In genomic region chr2:26632541-26633395, GRCm38 (mm10) we compare ENCODE assay signal across 20 mouse cellular contexts. TPM values are rescaled to one million over a fixed set of nuclear protein-coding genes. Genes with fewer than 3 reads are reported as not detected.
DNase-seq lines count a peak whose midpoint lies in the region; ATAC-seq and TF ChIP-seq lines count a peak whose summit lies in the region.
"Had no signal": no experiment of that assay in that cellular context is flagged by ENCODE, and none has a peak within 500 bp of the region (broad histone marks: within the 10 kb centered on the region; RNA-seq: fewer than 3 reads in every experiment).

No protein-coding gene starts in this region.

- H3K27me3 ChIP-seq in forebrain, embryonic 15.5 days, result no peaks in the 10 kb centered on the region
- H3K27me3 ChIP-seq in forebrain, embryonic 10.5 days (ENCODE audit: poor library complexity, severe bottlenecking), result 0 out of 2 replicates have a peak, but pooled peaks cover under 1% of the 10 kb centered on the region
- H3K27me3 ChIP-seq in hindbrain, embryonic 13.5 days, result no peaks in the 10 kb centered on the region
- H3K27me3 ChIP-seq in midbrain, postnatal 0 days (ENCODE audit: insufficient read depth, low read length), result no peaks in the 10 kb centered on the region
- H3K27me3 ChIP-seq: embryonic facial prominence, embryonic 15.5 days had no signal

- no peak overlapping the region for H3K4me3 ChIP-seq in forebrain, embryonic 15.5 days
- H3K4me3 ChIP-seq in forebrain, embryonic 10.5 days, result no peak overlapping the region
- no peak overlapping the region for H3K4me3 ChIP-seq in hindbrain, embryonic 13.5 days
- H3K4me3 ChIP-seq in midbrain, postnatal 0 days (ENCODE audit: low read depth, low read length), result no peak overlapping the region
- H3K4me3 ChIP-seq: embryonic facial prominence, embryonic 15.5 days had no signal

- peaks cover 58% of the 10 kb centered on the region for H3K4me1 ChIP-seq in forebrain, embryonic 15.5 days
- peaks cover 77% of the 10 kb centered on the region for H3K4me1 ChIP-seq in forebrain, embryonic 10.5 days
- H3K4me1 ChIP-seq in hindbrain, embryonic 13.5 days (replicated peaks), result peaks cover 86% of the 10 kb centered on the region
- H3K4me1 ChIP-seq in midbrain, postnatal 0 days (ENCODE audit: insufficient read depth, low read length), result peaks cover 18% of the 10 kb centered on the region

- WGBS in forebrain, embryonic 15.5 days, result 87% methylated on average over 16 of the region's 16 CpGs
- WGBS in forebrain, embryonic 10.5 days, result 92% methylated on average over 16 of the region's 16 CpGs
- 81% methylated on average over 16 of the region's 16 CpGs for WGBS in hindbrain, embryonic 13.5 days
- 88% methylated on average over 16 of the region's 16 CpGs for whole genome bisulfite sequencing in midbrain, postnatal 0 days

- no peak overlapping the region for H3K27ac ChIP-seq in forebrain, embryonic 15.5 days (replicated peaks)
- H3K27ac ChIP-seq in forebrain, embryonic 10.5 days, result no peak overlapping the region
- H3K27ac ChIP-seq in hindbrain, embryonic 13.5 days, result peak overlapping the region; percentile 52
- no peak overlapping the region for H3K27ac ChIP-seq in midbrain, postnatal 0 days (ENCODE audit: low read depth, low read length)
- H3K27ac ChIP-seq: embryonic facial prominence, embryonic 15.5 days had no signal

- H3K9me3 ChIP-seq in forebrain, embryonic 15.5 days, result no peaks in the 10 kb centered on the region
- H3K9me3 ChIP-seq in forebrain, embryonic 10.5 days, result no peaks in the 10 kb centered on the region
- H3K9me3 ChIP-seq in hindbrain, embryonic 13.5 days, result no peaks in the 10 kb centered on the region
- H3K9me3 ChIP-seq in midbrain, postnatal 0 days (ENCODE audit: low read length), result no peaks in the 10 kb centered on the region
- H3K9me3 ChIP-seq: embryonic facial prominence, embryonic 15.5 days; G1E had no signal

- H3K9ac ChIP-seq in forebrain, embryonic 15.5 days (replicated peaks), result 0 out of 2 replicates have a peak overlapping the region, but pooled peaks have one; percentile 4
- H3K9ac ChIP-seq in hindbrain, embryonic 13.5 days, result peak overlapping the region; percentile 65
- H3K9ac ChIP-seq in midbrain, postnatal 0 days (replicated peaks; ENCODE audit: low read length, poor library complexity, severe bottlenecking), result peak overlapping the region; percentile 44; the same call in 1 of the 2 replicates
- H3K9ac ChIP-seq: embryonic facial prominence, embryonic 15.5 days had no signal

- no peak overlapping the region for H3K4me2 ChIP-seq in forebrain, embryonic 15.5 days (replicated peaks)
- H3K4me2 ChIP-seq in hindbrain, embryonic 13.5 days, result peak overlapping the region; percentile 23
- no peak overlapping the region for H3K4me2 ChIP-seq in midbrain, postnatal 0 days (ENCODE audit: low read depth, low read length, poor library complexity, severe bottlenecking)
- H3K4me2 ChIP-seq: embryonic facial prominence, embryonic 15.5 days had no signal

- peaks cover 28% of the 10 kb centered on the region for H3K36me3 ChIP-seq in forebrain, embryonic 15.5 days
- H3K36me3 ChIP-seq in forebrain, embryonic 10.5 days (replicated peaks), result peaks cover 57% of the 10 kb centered on the region
- H3K36me3 ChIP-seq in hindbrain, embryonic 13.5 days, result peaks cover 57% of the 10 kb centered on the region
- H3K36me3 ChIP-seq in midbrain, postnatal 0 days (ENCODE audit: insufficient read depth, low read length), result peaks cover 40% of the 10 kb centered on the region

- DNase-seq in forebrain, embryonic 10.5 days (ENCODE audit: extremely low spot score, low spot score), result no peak
- peak; percentile 24 for DNase-seq in R1 (ENCODE audit: low read depth, low spot score)
- no peak for DNase-seq in midbrain, postnatal 0 days (ENCODE audit: low spot score)
- DNase-seq in embryo, embryonic 11 days, result no peak
- DNase-seq in right cerebral cortex, adult 18-20 months, result no peak
- DNase-seq in gastrocnemius, postnatal 25 days, result no peak
- DNase-seq: heart, postnatal 14 days; kidney, postnatal 25 days; right cerebral cortex, postnatal 14 days had no signal

- ATAC-seq in forebrain, embryonic 15.5 days (replicated peaks), result no peak
- no peak for ATAC-seq in hindbrain, embryonic 13.5 days (ENCODE audit: low FRiP score)
- ATAC-seq in midbrain, postnatal 0 days (ENCODE audit: low FRiP score), result no peak
- ATAC-seq: activated CD4-positive, CD25-positive, alpha-beta regulatory T cell, adult 4 months; intestine, postnatal 0 days had no signal

- no peak for TF ChIP-seq CTCF in midbrain, postnatal 0 days (IDR thresholded peaks at IDR 0.05)

RNA-seq across cellular contexts. Expression of gene Fam69b, which starts 4.5 kb away (rescaled TPM):
- polyA plus RNA-seq in forebrain, embryonic 15.5 days (2015; fragmentation: Nextera tagmentation; extraction: Ambion mirVana), result 111 and 121 TPM in 2 replicates
- polyA plus RNA-seq in forebrain, embryonic 10.5 days (2016; fragmentation: Nextera tagmentation; extraction: Ambion mirVana), result 44.1 and 49.4 TPM in 2 replicates
- 109 and 117 TPM in 2 replicates for polyA plus RNA-seq in hindbrain, embryonic 13.5 days (2015; fragmentation: Nextera tagmentation; extraction: Ambion mirVana)
- total RNA-seq in midbrain, postnatal 0 days (2014; rRNA removed), result 237 and 261 TPM in 2 replicates
- 155 and 162 TPM in 2 replicates for polyA plus RNA-seq in midbrain, postnatal 0 days (2015; fragmentation: Nextera tagmentation; extraction: Ambion mirVana)
- 1 to 10 TPM; 1.3 to 2.5 TPM for total RNA-seq in gastrocnemius, postnatal 25 days (2021)
- polyA plus RNA-seq: G1E had no signal

RNA-seq across cellular contexts. Expression of gene Agpat2, which starts 28.6 kb away (rescaled TPM):
- polyA plus RNA-seq in forebrain, embryonic 15.5 days (2015; fragmentation: Nextera tagmentation; extraction: Ambion mirVana), result 3.4 and 3.9 TPM in 2 replicates
- 10.1 and 10.2 TPM in 2 replicates for polyA plus RNA-seq in forebrain, embryonic 10.5 days (2016; fragmentation: Nextera tagmentation; extraction: Ambion mirVana)
- polyA plus RNA-seq in hindbrain, embryonic 13.5 days (2015; fragmentation: Nextera tagmentation; extraction: Ambion mirVana), result 6.8 and 7.0 TPM in 2 replicates
- total RNA-seq in midbrain, postnatal 0 days (2014; rRNA removed), result 6.4 and 8.4 TPM in 2 replicates
- 5.0 and 6.3 TPM in 2 replicates for polyA plus RNA-seq in midbrain, postnatal 0 days (2015; fragmentation: Nextera tagmentation; extraction: Ambion mirVana)
- 10 to 100 TPM in 1 of 2 experiments, 1 to 10 TPM in 1; 3.0 to 14.6 TPM for total RNA-seq in gastrocnemius, postnatal 25 days (2021)

RNA-seq across cellular contexts. Expression of gene Lcn4, which starts 38.3 kb away (rescaled TPM):
- polyA plus RNA-seq in forebrain, embryonic 15.5 days (2015; fragmentation: Nextera tagmentation; extraction: Ambion mirVana), result not detected in 2 replicates
- not detected in 2 replicates for polyA plus RNA-seq in forebrain, embryonic 10.5 days (2016; fragmentation: Nextera tagmentation; extraction: Ambion mirVana)
- not detected in 2 replicates for polyA plus RNA-seq in hindbrain, embryonic 13.5 days (2015; fragmentation: Nextera tagmentation; extraction: Ambion mirVana)
- total RNA-seq in midbrain, postnatal 0 days (2014; rRNA removed), result not detected in 2 replicates
- polyA plus RNA-seq in midbrain, postnatal 0 days (2015; fragmentation: Nextera tagmentation; extraction: Ambion mirVana), result not detected in 2 replicates
- not detected for total RNA-seq in gastrocnemius, postnatal 25 days (2021)
- total RNA-seq: G1E; heart, adult 8-10 months; heart, postnatal 14 days; liver, adult 2 months; megakaryocyte-erythroid progenitor cell, adult 5-6 weeks had no signal
- polyA plus RNA-seq: embryonic facial prominence, embryonic 15.5 days; G1E; intestine, postnatal 0 days; liver, adult 2 months; lung, embryonic 16.5 days; urinary bladder, adult 2 months had no signal

RNA-seq across cellular contexts. Expression of gene Gm20532, which starts 46.3 kb away (rescaled TPM):
- not detected in 2 replicates for polyA plus RNA-seq in forebrain, embryonic 15.5 days (2015; fragmentation: Nextera tagmentation; extraction: Ambion mirVana)
- polyA plus RNA-seq in forebrain, embryonic 10.5 days (2016; fragmentation: Nextera tagmentation; extraction: Ambion mirVana), result not detected in 2 replicates
- not detected in 2 replicates for polyA plus RNA-seq in hindbrain, embryonic 13.5 days (2015; fragmentation: Nextera tagmentation; extraction: Ambion mirVana)
- not detected in 2 replicates for total RNA-seq in midbrain, postnatal 0 days (2014; rRNA removed)
- 0.25 TPM in 1 of 2 replicates, not detected in the other for polyA plus RNA-seq in midbrain, postnatal 0 days (2015; fragmentation: Nextera tagmentation; extraction: Ambion mirVana)
- total RNA-seq in gastrocnemius, postnatal 25 days (2021), result not detected
- total RNA-seq: G1E; heart, adult 8-10 months; heart, postnatal 14 days; liver, adult 2 months; megakaryocyte-erythroid progenitor cell, adult 5-6 weeks had no signal
- polyA plus RNA-seq: activated CD4-positive, CD25-positive, alpha-beta regulatory T cell, adult 4 months; embryonic facial prominence, embryonic 15.5 days; G1E; intestine, postnatal 0 days; liver, adult 2 months; lung, embryonic 16.5 days; urinary bladder, adult 2 months had no signal

RNA-seq across cellular contexts. Expression of gene Egfl7, which starts 53.0 kb away (rescaled TPM):
- polyA plus RNA-seq in forebrain, embryonic 15.5 days (2015; fragmentation: Nextera tagmentation; extraction: Ambion mirVana), result 46.4 and 56.9 TPM in 2 replicates
- 89.9 and 96.4 TPM in 2 replicates for polyA plus RNA-seq in forebrain, embryonic 10.5 days (2016; fragmentation: Nextera tagmentation; extraction: Ambion mirVana)
- 72.2 and 78.9 TPM in 2 replicates for polyA plus RNA-seq in hindbrain, embryonic 13.5 days (2015; fragmentation: Nextera tagmentation; extraction: Ambion mirVana)
- 69.9 and 83.0 TPM in 2 replicates for total RNA-seq in midbrain, postnatal 0 days (2014; rRNA removed)
- polyA plus RNA-seq in midbrain, postnatal 0 days (2015; fragmentation: Nextera tagmentation; extraction: Ambion mirVana), result 63.2 and 70.9 TPM in 2 replicates
- 10 to 100 TPM; 42.3 to 67.2 TPM for total RNA-seq in gastrocnemius, postnatal 25 days (2021)

Comparison
In these comparisons a context has a peak if more than half of its experiments do, and no peak if none do; other contexts are left out.
1. H3K9ac ChIP-seq: peak in every context shown above with its lines; median percentile 65 in hindbrain, embryonic 13.5 days; 44 in midbrain, postnatal 0 days; 4 in forebrain, embryonic 15.5 days.